Mouse (Mus musculus) spleen, embryonic (tissue): ENCODE measurements around the gene Vps16.

ENCODE experiments used
- CTCF ChIA-PET: fragments of 350-600 bp; sonication (Branson Sonifier 250); formaldehyde crosslinking; loops from one replicate; lab custom pipeline; 2022; lab: Charles Lee

Gene Vps16

DNA sequence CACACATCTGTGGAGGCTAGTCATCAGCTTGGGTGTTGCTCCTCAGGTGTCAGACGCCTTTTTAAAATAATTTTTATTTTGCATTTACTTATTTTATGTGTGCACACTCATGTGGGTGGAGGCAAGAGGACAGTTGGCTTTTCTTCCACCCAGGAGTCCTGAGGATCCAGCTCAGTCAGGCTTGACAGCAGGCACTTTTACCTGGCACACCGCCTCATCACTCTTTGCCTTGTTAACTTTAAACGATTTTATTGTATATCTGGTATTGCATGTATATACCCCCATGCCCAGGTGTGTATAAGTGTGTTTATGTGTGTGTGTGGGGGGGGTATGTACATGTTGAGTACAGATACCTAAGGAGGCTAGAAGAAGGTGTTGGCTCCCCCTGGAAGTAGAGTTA lies 33.7 kb downstream of the Vps16 start:
- CTCF ChIA-PET: no interaction called here

GRCm38 (mm10) chr2:130459576-130459975 lies 35.4 kb downstream of the Vps16 start:
- CTCF ChIA-PET: no interaction called here

GRCm38 (mm10) chr2:130461287-130462071 lies 37.3 kb downstream of the Vps16 start:
- CTCF ChIA-PET: no interaction called here

DNA sequence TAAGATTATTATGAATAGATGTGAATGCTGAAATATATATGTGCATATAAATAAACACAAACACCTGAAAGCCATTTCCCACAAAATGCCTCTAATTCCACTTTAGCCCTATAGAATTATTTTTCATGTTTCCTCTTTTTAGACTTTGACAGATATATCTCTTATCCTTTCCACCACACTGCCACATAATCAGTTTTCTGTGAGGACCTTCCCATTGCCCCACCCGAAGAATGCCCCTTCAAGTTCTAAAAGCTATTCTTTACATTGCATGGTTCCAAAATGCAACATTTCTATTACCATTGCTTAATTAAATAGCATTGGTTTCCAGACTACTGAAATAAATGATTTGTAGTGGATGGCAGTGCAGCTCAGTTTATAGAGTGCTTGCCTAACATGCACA lies 42.3 kb downstream of the Vps16 start:
- CTCF ChIA-PET: no interaction called here

DNA sequence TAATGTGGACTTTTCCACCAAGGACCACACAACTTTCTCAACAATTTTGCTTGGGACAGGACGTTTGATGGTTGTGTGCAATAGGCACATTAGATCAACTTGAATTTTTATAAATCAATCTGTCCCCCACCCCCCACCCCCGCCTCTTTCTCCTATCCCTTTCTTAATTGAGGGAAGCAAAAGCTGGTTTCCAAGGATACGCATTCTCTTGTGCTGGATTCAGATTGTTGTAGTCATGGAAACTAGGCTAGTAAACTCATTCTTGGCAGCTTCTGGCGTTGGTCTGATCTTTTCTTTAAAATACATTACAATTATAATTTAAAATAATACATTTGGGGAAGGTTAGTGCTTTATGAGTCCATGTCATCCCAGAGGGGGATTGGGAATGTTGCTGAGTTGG lies 45.2 kb downstream of the Vps16 start:
- CTCF ChIA-PET: interaction anchor here (0.6 kb wide), 1 partner anchor 155 kb away, joined by 15 read pairs; no protein-coding TSS in a partner anchor

- CTCF ChIA-PET: interaction anchor here (0.6 kb wide), 1 partner anchor 156 kb away, joined by 15 read pairs; no protein-coding TSS in a partner anchor
Measured at GRCm38 (mm10) chr2:130469935-130470334, 45.8 kb downstream of the Vps16 start.

DNA sequence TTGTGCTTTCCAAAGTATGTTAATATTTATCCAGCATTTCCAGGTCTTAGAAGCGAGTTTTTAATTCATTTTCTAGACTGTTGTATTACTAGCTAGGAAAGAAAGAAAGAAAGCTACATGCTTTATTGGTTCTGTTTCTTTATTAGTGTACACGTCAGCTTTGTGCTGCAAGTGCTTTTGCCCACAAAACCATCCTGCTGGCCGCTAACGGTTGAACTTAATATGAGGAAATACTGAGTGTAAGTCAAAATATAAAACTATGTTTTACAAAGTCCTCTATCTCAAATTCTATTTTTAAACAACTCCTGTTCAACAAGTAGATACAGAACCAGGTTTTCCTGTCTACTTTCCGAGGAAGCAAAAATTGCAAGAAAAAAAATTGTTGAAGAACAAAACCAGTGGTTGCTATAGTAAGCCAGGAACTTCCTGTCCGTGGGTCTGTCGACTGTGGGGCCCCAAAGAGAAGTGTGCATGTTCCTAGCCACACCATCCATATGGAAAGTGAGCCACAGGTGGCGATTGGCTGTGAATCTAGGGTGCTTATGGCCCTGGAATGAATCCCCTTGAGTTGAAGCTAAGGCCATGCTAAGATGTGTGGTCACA lies 48.9 kb downstream of the Vps16 start:
- CTCF ChIA-PET: interaction anchor here (0.7 kb wide), 1 partner anchor 194 kb away, joined by 8 read pairs; no protein-coding TSS in a partner anchor

DNA sequence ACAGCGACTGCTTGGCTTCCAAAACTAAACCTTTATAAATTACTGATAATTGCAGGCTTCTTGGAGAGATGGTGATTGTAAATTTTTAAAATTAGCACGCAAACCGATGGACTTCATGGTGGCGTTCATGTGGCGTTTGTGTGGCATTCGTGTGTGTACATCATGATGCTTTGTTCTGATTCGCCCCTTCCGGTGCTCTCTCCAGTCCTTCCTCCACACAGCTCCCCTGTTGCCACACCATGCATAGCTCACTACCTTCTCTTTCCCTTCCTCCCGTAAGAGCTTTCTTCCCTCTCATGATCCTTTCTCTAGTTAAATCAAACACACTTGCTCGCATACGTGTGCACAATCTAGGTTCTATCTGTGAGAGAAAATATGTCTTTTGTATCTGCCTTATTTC lies 51.6 kb downstream of the Vps16 start:
- CTCF ChIA-PET: interaction anchor here (0.6 kb wide), 1 partner anchor 46 kb away, joined by 5 read pairs; no protein-coding TSS in a partner anchor

DNA sequence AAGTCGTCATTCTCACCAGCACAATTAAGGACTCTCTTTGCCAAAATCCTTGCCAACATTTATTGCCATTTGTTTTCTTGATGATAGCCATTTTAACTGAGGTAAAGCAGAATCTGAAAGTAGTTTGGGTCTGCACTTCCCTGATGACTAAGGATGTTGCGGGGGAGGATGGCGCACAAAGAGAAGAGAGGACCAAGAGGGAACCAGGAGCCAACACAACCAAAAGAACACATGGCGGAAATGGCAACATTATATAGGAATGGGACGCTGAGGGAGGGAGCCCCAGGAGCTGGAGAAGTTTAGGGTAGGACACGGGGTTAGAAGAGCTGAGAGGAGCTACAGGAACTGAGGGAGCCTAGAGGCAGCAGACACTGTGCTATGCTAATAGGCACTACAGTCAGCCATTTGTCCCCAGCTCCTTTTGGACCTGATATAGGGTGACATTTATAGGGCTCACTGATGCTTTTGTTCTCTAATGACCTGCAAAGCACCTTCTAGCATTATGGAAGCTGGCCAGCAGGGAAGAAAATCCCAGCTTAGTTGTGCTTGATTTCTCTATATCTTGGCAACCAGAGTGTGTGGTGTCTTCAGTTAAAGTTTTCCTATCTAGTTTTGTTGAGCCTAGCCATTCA lies 52.6 kb downstream of the Vps16 start:
- CTCF ChIA-PET: no interaction called here

- CTCF ChIA-PET: interaction anchor here (0.7 kb wide), 1 partner anchor 10 kb away, joined by 3 read pairs; no protein-coding TSS in a partner anchor
Measured at GRCm38 (mm10) chr2:130482177-130482576, 58.0 kb downstream of the Vps16 start.

GRCm38 (mm10) chr2:130482700-130483099 lies 58.6 kb downstream of the Vps16 start:
- CTCF ChIA-PET: interaction anchor here (0.7 kb wide), 1 partner anchor 11 kb away, joined by 3 read pairs; no protein-coding TSS in a partner anchor

DNA sequence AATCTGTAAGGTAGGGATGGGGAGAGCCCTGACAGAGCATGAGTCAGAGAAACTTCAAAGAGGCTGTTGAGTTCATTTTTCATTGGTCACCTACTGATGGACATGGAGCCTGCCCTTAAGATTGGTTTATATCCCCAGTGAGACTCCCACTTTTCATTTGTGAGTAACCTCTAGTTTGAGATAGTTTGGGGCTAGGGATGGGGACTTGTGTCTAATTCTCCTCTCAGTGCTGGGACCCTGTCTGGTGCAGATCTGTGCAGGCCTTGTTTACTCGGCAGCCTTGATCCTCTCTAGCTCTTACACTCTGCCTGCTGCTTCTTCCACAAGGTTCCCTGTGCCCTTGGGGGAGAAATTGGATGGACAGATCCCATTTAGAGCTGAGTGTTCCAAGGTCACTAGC lies 60.1 kb downstream of the Vps16 start:
- CTCF ChIA-PET: no interaction called here

GRCm38 (mm10) chr2:130488002-130488401 lies 63.9 kb downstream of the Vps16 start:
- CTCF ChIA-PET: no interaction called here

DNA sequence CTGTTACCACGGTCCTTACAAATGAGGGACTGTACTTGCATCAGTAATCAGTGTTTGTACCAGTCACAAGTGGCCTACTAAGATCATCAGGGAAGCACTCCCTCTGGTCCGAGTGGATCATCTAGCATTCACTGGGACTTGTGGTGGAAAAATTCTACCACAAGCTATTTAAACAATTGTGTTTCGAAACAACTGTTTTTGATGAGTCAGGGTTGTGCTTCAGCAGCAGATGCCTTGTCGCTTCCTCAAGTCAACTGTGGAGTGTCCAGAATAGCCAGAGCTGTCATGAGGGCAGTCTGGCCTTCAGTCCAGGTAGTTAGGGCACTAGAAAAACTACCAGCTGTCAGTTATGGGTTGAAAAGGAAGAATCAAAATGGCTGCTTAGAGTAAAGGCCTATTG lies 64.5 kb downstream of the Vps16 start:
- CTCF ChIA-PET: no interaction called here

GRCm38 (mm10) chr2:130491162-130491561 lies 67.0 kb downstream of the Vps16 start:
- CTCF ChIA-PET: no interaction called here

DNA sequence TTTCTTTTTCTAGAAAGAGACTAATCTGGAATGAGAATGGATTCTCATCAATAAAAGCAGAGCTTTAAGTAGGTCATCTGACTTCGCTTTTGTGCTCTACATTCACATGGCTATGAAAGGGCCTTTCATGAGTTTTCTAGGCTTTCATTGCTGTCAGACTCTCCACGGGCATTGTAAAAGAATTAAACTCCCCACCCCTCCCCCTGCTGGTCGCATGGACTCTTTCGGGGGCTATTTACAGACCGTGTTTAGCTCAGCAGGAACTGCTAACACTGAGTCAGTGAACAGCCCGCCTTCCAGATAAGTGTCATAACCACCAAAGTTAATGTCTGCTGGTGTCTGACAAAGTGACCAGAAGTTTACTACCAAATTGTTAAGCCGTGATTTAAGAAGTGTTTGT lies 67.4 kb downstream of the Vps16 start:
- CTCF ChIA-PET: no interaction called here
